Mouse (Mus musculus) brain, embryonic 14.5 days (tissue): Measurements from ENCODE around the gene Rapgefl1. TPM values are rescaled to one million over a fixed set of nuclear protein-coding genes. Genes with fewer than 3 reads are reported as not detected.
A peak's percentile ranks its signal among the peaks of the same experiment; 100 is the strongest.

Experiments used
- DNase-seq: peaks from one replicate; pipeline ENCODE4 v3.0.0-alpha.2; 2011; ENCODE audit warnings: low read depth
- CTCF ChIP-seq: fragments of 200-500 bp; IDR thresholded peaks from 2 replicates; pipeline ENCODE4 v1.5.1; 2012; ENCODE audit warnings: inconsistent platforms, mild to moderate bottlenecking, moderate library complexity, borderline replicate concordance; ENCODE audit not compliant: insufficient read depth, insufficient read length; ENCODE audit errors: extremely low read depth
- POLR2A ChIP-seq: fragments of 200-500 bp; IDR thresholded peaks from 2 replicates; pipeline ENCODE4 v1.6.1; 2012; ENCODE audit warnings: mild to moderate bottlenecking, inconsistent platforms, borderline replicate concordance; ENCODE audit not compliant: poor library complexity, insufficient read depth, insufficient read length, severe bottlenecking; ENCODE audit errors: extremely low read depth
- polyA plus RNA-seq: library from polyadenylated mRNA; depleted of rRNA; stranded (reverse); fragments of >200 nt; gene quantifications from 2 replicates; pipeline ENCODE4 v1.2.3, GENCODE M21; 2012

Rapgefl1 gene
- polyA plus RNA-seq, 1 experiment: 33.5 TPM

- TF ChIP-seq CTCF: no peak
- no peak for DNase-seq
These were observed 10.4 kb downstream of the Rapgefl1 start for GRCm38 (mm10) chr11:98846865-98847604.

- DNase-seq: peak; percentile 40
- TF ChIP-seq CTCF (no peak), POLR2A (no peak)
These were observed 12.8 kb downstream of the Rapgefl1 start for GRCm38 (mm10) chr11:98849196-98849894.

- peak; percentile 78 for DNase-seq
- no peak for TF ChIP-seq POLR2A
- no peak for TF ChIP-seq CTCF
These were observed 13.8 kb downstream of the Rapgefl1 start for GRCm38 (mm10) chr11:98850100-98851093.

- no peak for DNase-seq
- TF ChIP-seq CTCF (no peak), POLR2A (no peak)
These were observed 17.5 kb downstream of the Rapgefl1 start for GRCm38 (mm10) chr11:98854116-98854515.

- no peak for DNase-seq
- TF ChIP-seq POLR2A: no peak
- TF ChIP-seq CTCF: no peak
These were observed 18.1 kb downstream of the Rapgefl1 start for GRCm38 (mm10) chr11:98854659-98855058.

- TF ChIP-seq CTCF (peak; percentile 81), POLR2A (no peak)
- DNase-seq: peak; percentile 89
These were observed 22.5 kb downstream of the Rapgefl1 start for GRCm38 (mm10) chr11:98858759-98859731.

DNA sequence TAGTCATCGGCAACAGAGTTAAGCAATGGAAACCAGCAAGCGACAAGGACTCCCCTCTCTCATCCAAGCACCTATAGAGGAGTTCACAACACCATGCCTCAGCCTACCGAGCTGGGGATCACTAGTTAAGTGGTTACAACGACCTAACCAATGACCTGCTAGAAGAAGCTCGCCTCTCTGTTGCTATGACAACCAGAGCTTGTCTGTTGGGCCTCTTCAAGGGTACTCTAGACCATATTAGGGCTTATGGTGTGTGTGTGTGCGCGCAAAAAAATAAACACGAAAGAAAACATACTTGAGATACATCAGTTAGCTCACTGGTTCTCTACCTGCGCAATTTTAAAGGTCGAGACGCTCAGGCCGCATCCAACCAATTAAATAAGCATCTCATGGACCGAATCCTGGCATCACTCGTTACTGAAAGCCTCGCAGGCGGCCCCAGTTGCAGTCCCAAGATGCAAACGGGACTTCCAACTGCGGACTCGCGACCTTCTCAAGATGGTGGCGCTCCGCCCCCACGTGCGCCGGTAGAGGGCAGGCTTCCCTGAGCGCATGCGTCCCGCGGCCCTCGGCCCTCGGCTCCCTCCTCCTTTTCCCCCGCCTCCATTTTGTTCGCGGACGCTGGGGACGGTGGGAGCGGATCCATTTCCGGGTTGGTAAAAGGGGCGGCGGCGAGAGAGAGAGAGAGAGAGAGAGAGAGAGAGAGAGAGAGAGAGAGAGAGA lies 26.6 kb downstream of the Rapgefl1 start, which contains the start of gene Wipf2:
Gene Wipf2, plus strand, starts transcription at position 611 of the 723 bp plus-strand sequence.
- DNase-seq: peak; percentile 98
- TF ChIP-seq POLR2A (peak; percentile 33; the same call in 1 of the 2 replicates), CTCF (peak; percentile 66)

DNA sequence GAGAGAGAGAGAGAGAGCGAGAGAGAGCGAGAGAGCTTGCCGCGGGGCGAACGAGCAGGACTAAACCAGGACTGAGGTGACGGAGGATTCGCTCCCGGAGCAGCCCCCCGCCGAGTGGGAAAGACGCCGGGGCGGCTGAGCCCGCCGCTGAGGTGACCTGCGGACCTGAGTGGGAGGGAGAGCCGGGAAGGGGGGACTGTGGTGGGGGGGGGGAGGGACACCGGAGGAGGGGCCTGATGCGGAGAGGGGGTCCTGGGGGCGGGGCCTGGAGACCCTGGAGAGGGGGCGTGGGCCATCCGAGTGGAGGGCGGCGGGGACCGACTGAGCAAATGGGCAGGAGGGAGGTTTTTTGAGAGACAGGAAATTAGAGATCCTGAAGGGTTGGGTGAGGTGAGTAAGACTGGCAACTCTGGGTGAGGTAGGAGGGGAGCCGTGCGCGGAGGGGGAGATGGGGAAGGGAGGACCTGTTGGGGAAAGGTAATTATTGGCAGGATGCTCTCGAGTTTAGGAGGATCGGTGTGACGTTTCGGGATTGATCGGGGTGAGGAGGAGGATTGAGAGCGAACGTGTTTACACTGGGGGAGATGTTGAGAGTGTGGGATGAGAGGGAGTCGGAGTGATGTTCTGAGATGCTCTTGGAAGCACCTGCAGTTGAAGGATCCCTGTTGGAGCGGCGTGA lies 27.3 kb downstream of the Rapgefl1 start:
- TF ChIP-seq POLR2A (no peak; the same call in 1 of the 2 replicates), CTCF (no peak)
- DNase-seq: peak; percentile 90

- TF ChIP-seq CTCF: no peak
- TF ChIP-seq POLR2A: no peak
- DNase-seq: peak; percentile 83
These were observed 30.7 kb downstream of the Rapgefl1 start for GRCm38 (mm10) chr11:98867293-98867692.
